Mouse (Mus musculus): ENCODE data around the gene Skap1. TPM values are rescaled to one million over a fixed set of nuclear protein-coding genes. Genes with fewer than 3 reads are reported as not detected.
A peak's percentile ranks its signal among the peaks of the same experiment; 100 is the strongest.

The Skap1 gene
- total and polyA plus RNA-seq, 3 experiments, result 0.25 to 0.98 TPM; not detected in 1

DNA sequence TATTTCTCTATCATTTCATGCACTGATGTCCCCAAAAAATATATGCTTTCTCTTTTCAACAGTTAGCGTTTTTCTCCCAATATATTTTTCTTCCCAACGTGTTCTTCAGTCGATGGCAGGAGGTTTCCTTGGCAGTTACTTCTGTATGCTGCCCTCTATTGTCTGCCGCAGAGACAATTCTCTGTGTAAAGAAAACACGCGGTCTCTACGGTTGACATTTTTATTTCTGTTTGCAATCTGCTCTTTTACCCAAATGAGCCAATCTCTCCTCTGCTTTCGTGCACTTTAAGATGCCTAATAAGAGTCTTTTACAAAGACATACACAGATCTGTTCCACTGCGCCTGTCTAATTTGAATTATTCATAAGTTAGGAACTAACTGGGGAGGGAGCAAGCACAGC, 265.1 kb downstream of the Skap1 start:
- Histone ChIP-seq H3K4me1 (ENCODE audit: control insufficient read depth, insufficient read depth, low read length) (no peaks in the 10 kb centered on the region), H3K9ac (ENCODE audit: low read depth, low read length) (no peak overlapping the region), H3K79me2 (replicated peaks; ENCODE audit: control insufficient read depth, insufficient read depth, low read length) (no peaks in the 10 kb centered on the region), H3K27me3 (ENCODE audit: control insufficient read depth, insufficient read depth, low read length) (no peaks in the 10 kb centered on the region), H3K4me3 (no peak overlapping the region), H3K27ac (no peak overlapping the region), H3K36me3 (ENCODE audit: control insufficient read depth, insufficient read depth, low read length) (no peaks in the 10 kb centered on the region)
- WGBS, result 36% methylated on average over 9 of the region's 9 CpGs
- TF ChIP-seq EP300 (IDR thresholded peaks at IDR 0.05; ENCODE audit: insufficient read depth, low read depth, low read length) (no peak), POLR2A (IDR thresholded peaks at IDR 0.05; ENCODE audit: insufficient read depth, low read depth, low read length) (no peak), CTCF (IDR thresholded peaks at IDR 0.05) (peak; percentile 36)
- intact Hi-C loops (cut with DNase I), result loop anchor here (10.0 kb wide), 1 partner anchor 445 kb away; the partner anchor contains the start of genes Hoxb7 and Hoxb8
- no peak for DNase-seq

DNA sequence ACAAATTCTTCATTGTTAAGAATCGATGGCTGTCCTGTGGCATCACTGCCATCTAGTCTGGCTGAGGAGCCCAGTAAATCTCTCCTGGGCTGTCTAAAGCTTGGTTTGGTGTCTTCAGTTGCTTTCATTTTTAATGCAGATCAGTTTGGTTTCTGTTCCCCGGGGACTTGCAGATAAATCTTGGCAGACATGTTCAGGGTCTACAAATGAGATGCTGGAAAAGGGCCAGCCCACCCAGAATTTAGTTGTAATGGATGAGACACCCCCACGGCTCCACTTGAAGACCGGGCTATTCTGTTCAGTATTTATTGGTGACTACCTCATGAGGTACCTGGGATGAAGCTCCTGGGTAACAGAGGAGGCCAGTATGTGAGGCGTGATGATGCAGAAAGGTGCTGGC, 265.9 kb downstream of the Skap1 start:
- H3K36me3 ChIP-seq (ENCODE audit: control insufficient read depth, insufficient read depth, low read length), result no peaks in the 10 kb centered on the region
- DNase-seq, result no peak
- WGBS, result 70% methylated on average over 5 of the region's 5 CpGs
- no peak overlapping the region for H3K9ac ChIP-seq (ENCODE audit: low read depth, low read length)
- no peak overlapping the region for H3K4me3 ChIP-seq
- intact Hi-C loops (cut with DNase I), result no loop called here
- H3K79me2 ChIP-seq (replicated peaks; ENCODE audit: control insufficient read depth, insufficient read depth, low read length), result no peaks in the 10 kb centered on the region
- no peaks in the 10 kb centered on the region for H3K4me1 ChIP-seq (ENCODE audit: control insufficient read depth, insufficient read depth, low read length)
- TF ChIP-seq EP300 (IDR thresholded peaks at IDR 0.05; ENCODE audit: insufficient read depth, low read depth, low read length), result no peak
- no peak for TF ChIP-seq POLR2A (IDR thresholded peaks at IDR 0.05; ENCODE audit: insufficient read depth, low read depth, low read length)
- TF ChIP-seq CTCF (IDR thresholded peaks at IDR 0.05), result no peak
- no peak overlapping the region for H3K27ac ChIP-seq
- H3K27me3 ChIP-seq (ENCODE audit: control insufficient read depth, insufficient read depth, low read length), result no peaks in the 10 kb centered on the region

GRCm38 (mm10) chr11:96732657-96733056, 268.3 kb downstream of the Skap1 start:
- no peak overlapping the region for H3K27ac ChIP-seq
- TF ChIP-seq POLR2A (IDR thresholded peaks at IDR 0.05; ENCODE audit: insufficient read depth, low read depth, low read length), result no peak
- no peaks in the 10 kb centered on the region for H3K4me1 ChIP-seq (ENCODE audit: control insufficient read depth, insufficient read depth, low read length)
- no peaks in the 10 kb centered on the region for H3K79me2 ChIP-seq (replicated peaks; ENCODE audit: control insufficient read depth, insufficient read depth, low read length)
- H3K4me3 ChIP-seq, result no peak overlapping the region
- DNase-seq, result no peak
- H3K27me3 ChIP-seq (ENCODE audit: control insufficient read depth, insufficient read depth, low read length), result no peaks in the 10 kb centered on the region
- intact Hi-C loops (cut with DNase I), result no loop called here
- 79% methylated on average over 4 of the region's 4 CpGs for WGBS
- H3K9ac ChIP-seq (ENCODE audit: low read depth, low read length), result no peak overlapping the region
- H3K36me3 ChIP-seq (ENCODE audit: control insufficient read depth, insufficient read depth, low read length), result no peaks in the 10 kb centered on the region

DNA sequence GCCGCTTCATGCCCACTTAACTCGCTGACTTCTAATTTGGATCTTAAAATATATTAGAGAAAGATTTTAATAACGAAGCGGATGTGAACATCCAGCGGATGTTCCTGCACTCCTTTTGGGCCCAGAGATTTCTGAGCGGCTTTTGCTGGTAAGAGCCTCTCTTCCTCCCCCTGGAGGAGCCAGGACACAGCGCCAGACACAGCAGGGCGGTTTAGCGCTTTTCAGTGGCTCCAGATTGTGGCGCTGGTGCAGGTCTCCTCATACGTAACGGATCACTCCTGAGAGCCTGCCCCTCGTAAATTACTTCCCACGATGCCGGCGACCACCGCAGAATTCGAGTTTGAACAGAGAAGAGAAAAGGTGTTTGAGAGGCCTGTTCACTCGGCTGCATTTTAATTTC, 271.5 kb downstream of the Skap1 start:
- intact Hi-C loops (cut with DNase I), result no loop called here

DNA sequence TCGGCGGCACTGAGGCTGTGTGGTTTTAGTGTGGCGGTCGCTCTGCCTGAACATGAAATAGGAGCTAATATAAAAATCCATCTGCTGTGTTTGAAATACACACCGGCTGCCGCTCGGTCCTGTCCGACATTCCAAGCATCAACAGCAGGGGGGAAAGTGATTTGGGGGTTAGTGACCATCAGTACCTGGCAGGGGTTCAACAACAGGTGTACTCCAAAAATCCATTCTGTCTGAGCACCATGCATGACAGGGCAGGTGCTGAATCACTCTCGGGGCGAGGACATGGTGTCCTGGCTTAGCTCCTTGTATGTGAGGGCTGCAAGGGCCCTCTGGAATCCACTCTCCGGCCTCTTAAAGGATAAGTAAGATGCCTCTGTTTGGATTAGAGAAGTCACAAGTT, 272.0 kb downstream of the Skap1 start:
- TF ChIP-seq EP300 (IDR thresholded peaks at IDR 0.05; ENCODE audit: insufficient read depth, low read depth, low read length) (no peak), CTCF (IDR thresholded peaks at IDR 0.05) (no peak), POLR2A (IDR thresholded peaks at IDR 0.05; ENCODE audit: insufficient read depth, low read depth, low read length) (no peak)
- no peaks in the 10 kb centered on the region for H3K36me3 ChIP-seq (ENCODE audit: control insufficient read depth, insufficient read depth, low read length)
- H3K4me1 ChIP-seq (ENCODE audit: control insufficient read depth, insufficient read depth, low read length), result no peaks in the 10 kb centered on the region
- no peak for DNase-seq
- WGBS, result 22% methylated on average over 11 of the region's 11 CpGs
- no peak overlapping the region for H3K9ac ChIP-seq (ENCODE audit: low read depth, low read length)
- H3K4me3 ChIP-seq, result peak overlapping the region; percentile 26
- H3K27ac ChIP-seq, result no peak overlapping the region
- no peaks in the 10 kb centered on the region for H3K79me2 ChIP-seq (replicated peaks; ENCODE audit: control insufficient read depth, insufficient read depth, low read length)
- intact Hi-C loops (cut with DNase I), result no loop called here
- H3K27me3 ChIP-seq (ENCODE audit: control insufficient read depth, insufficient read depth, low read length), result no peaks in the 10 kb centered on the region

More for the DNA sequence above, 271.5 kb downstream of the Skap1 start:
- no peaks in the 10 kb centered on the region for H3K79me2 ChIP-seq (replicated peaks; ENCODE audit: control insufficient read depth, insufficient read depth, low read length)
- H3K4me1 ChIP-seq (ENCODE audit: control insufficient read depth, insufficient read depth, low read length), result no peaks in the 10 kb centered on the region
- WGBS, result 2% methylated on average over 19 of the region's 19 CpGs
- no peak overlapping the region for H3K27ac ChIP-seq
- H3K4me3 ChIP-seq, result peak overlapping the region; percentile 26
- TF ChIP-seq POLR2A (IDR thresholded peaks at IDR 0.05; ENCODE audit: insufficient read depth, low read depth, low read length), result no peak
- TF ChIP-seq CTCF (IDR thresholded peaks at IDR 0.05), result peak; percentile 73
- no peak overlapping the region for H3K9ac ChIP-seq (ENCODE audit: low read depth, low read length)
- no peaks in the 10 kb centered on the region for H3K27me3 ChIP-seq (ENCODE audit: control insufficient read depth, insufficient read depth, low read length)
- DNase-seq, result peak; percentile 30 to 47
- no peaks in the 10 kb centered on the region for H3K36me3 ChIP-seq (ENCODE audit: control insufficient read depth, insufficient read depth, low read length)

GRCm38 (mm10) chr11:96737673-96738471, 273.5 kb downstream of the Skap1 start:
- no peak overlapping the region for H3K4me3 ChIP-seq
- no peaks in the 10 kb centered on the region for H3K4me1 ChIP-seq (ENCODE audit: control insufficient read depth, insufficient read depth, low read length)
- H3K27me3 ChIP-seq (ENCODE audit: control insufficient read depth, insufficient read depth, low read length), result peaks cover 2% of the 10 kb centered on the region; the same call in 1 of the 2 replicates
- TF ChIP-seq POLR2A (IDR thresholded peaks at IDR 0.05; ENCODE audit: insufficient read depth, low read depth, low read length), result no peak
- TF ChIP-seq EP300 (IDR thresholded peaks at IDR 0.05; ENCODE audit: insufficient read depth, low read depth, low read length), result no peak
- TF ChIP-seq CTCF (IDR thresholded peaks at IDR 0.05), result no peak
- H3K79me2 ChIP-seq (replicated peaks; ENCODE audit: control insufficient read depth, insufficient read depth, low read length), result no peaks in the 10 kb centered on the region
- 80% methylated on average over 14 of the region's 14 CpGs for WGBS
- no peak overlapping the region for H3K9ac ChIP-seq (ENCODE audit: low read depth, low read length)
- DNase-seq, result no peak
- no peak overlapping the region for H3K27ac ChIP-seq
- intact Hi-C loops (cut with DNase I), result no loop called here
- no peaks in the 10 kb centered on the region for H3K36me3 ChIP-seq (ENCODE audit: control insufficient read depth, insufficient read depth, low read length)
